In the genomic region with DNA sequence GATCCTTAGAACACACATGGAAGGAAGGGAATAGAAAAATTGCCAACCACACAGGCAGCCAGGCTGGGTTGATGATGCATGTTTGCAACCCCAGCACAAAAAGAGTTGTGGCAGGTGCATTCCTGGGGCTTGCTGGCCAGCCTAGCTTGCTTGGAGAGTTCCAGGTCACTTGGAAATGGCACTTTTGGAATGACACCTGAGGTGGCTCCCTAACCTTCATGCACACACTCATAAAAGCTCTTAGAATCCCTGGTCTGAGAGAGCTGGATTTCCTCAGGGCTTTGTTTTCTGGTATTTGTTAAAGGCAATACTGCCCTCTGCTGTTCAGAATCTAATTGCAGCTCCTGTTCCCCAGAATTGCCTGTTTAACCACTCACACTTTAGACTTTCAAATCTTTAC, we compare ENCODE assay signal across 8 mouse cellular contexts.
DNase-seq lines count a peak whose midpoint lies in the region; ATAC-seq lines count a peak whose summit lies in the region.

No protein-coding gene starts in this region.

- H3K4me1 ChIP-seq in midbrain, embryonic 13.5 days (replicated peaks) = peaks cover 3% of the 10 kb centered on the region; the same call in 1 of the 2 replicates

- peak; percentile 55 for DNase-seq in urinary bladder, postnatal 25 days (ENCODE audit: low spot score)
- DNase-seq in urinary bladder, postnatal 4 days (ENCODE audit: low spot score in 2 of 2) = no peak
- DNase-seq in cerebellum, postnatal 10 days = peak; percentile 77 to 90
- peak; percentile 75 for DNase-seq in gastrocnemius, adult 18-20 months (ENCODE audit: low spot score)
- DNase-seq in kidney, adult 18-20 months = peak; percentile 65
- peak; percentile 76 to 85 for DNase-seq in left cerebral cortex, postnatal 25 days (ENCODE audit: low spot score in 2 of 2)
- peak; percentile 62 for DNase-seq in right cerebral cortex, postnatal 4 days

- no peak overlapping the region for H3K4me2 ChIP-seq in midbrain, embryonic 13.5 days (replicated peaks)

- H3K4me3 ChIP-seq in midbrain, embryonic 13.5 days (replicated peaks) = no peak overlapping the region

- H3K9ac ChIP-seq in midbrain, embryonic 13.5 days (replicated peaks) = no peak overlapping the region

- ATAC-seq in midbrain, embryonic 13.5 days = peak; percentile 84

- no peaks in the 10 kb centered on the region for H3K9me3 ChIP-seq in midbrain, embryonic 13.5 days

- H3K27me3 ChIP-seq in midbrain, embryonic 13.5 days = no peaks in the 10 kb centered on the region

- intact Hi-C loops in left cerebral cortex, postnatal 25 days (cut with DNase I) = loop anchor here (1.0 to 10.0 kb wide), 5 partner anchors 74 to 1393 kb away; a partner anchor contains a TSS

- peaks cover 2% of the 10 kb centered on the region; the same call in 1 of the 2 replicates for H3K36me3 ChIP-seq in midbrain, embryonic 13.5 days

- H3K27ac ChIP-seq in midbrain, embryonic 13.5 days = peak overlapping the region; percentile 53; the same call in 1 of the 2 replicates

Comparison
In these comparisons a context has a peak if more than half of its experiments do, and no peak if none do; other contexts are left out.
1. DNase-seq: peak in urinary bladder, postnatal 25 days (single experiment), cerebellum, postnatal 10 days (2 of 2), gastrocnemius, adult 18-20 months (single experiment), kidney, adult 18-20 months (single experiment), left cerebral cortex, postnatal 25 days (2 of 2) and right cerebral cortex, postnatal 4 days (single experiment); none in urinary bladder, postnatal 4 days (0 of 2).